Mouse (Mus musculus): Measurements from ENCODE around the gene Gatad2b.
A peak's percentile ranks its signal among the peaks of the same experiment; 100 is the strongest.
"Not testable (repeated sequence)": the region's sequence is repeated elsewhere in the genome, so short reads cannot be mapped to it uniquely, and the experiment has no call there.

Gatad2b gene

GRCm38 (mm10) chr3:90265932-90266741, 26.8 kb upstream of the Gatad2b start:
- peak; percentile 40 to 50 for DNase-seq

GRCm38 (mm10) chr3:90266901-90267775, 25.8 kb upstream of the Gatad2b start:
- no peak for DNase-seq

- DNase-seq: no peak
Observed at GRCm38 (mm10) chr3:90268190-90268589, 24.8 kb upstream of the Gatad2b start.

GRCm38 (mm10) chr3:90268971-90269370, 24.0 kb upstream of the Gatad2b start:
- DNase-seq: no peak

GRCm38 (mm10) chr3:90270784-90271183, 22.2 kb upstream of the Gatad2b start:
- DNase-seq: peak in 1 of 2 experiments; percentile 17

GRCm38 (mm10) chr3:90272170-90272569, 20.8 kb upstream of the Gatad2b start:
- no peak for DNase-seq

GRCm38 (mm10) chr3:90273855-90274254, 19.1 kb upstream of the Gatad2b start:
- no peak for DNase-seq

- DNase-seq: no peak
Observed at GRCm38 (mm10) chr3:90275286-90275685, 17.7 kb upstream of the Gatad2b start.

- DNase-seq: no peak
Observed at GRCm38 (mm10) chr3:90276858-90277257, 16.1 kb upstream of the Gatad2b start.

GRCm38 (mm10) chr3:90277793-90278192, 15.2 kb upstream of the Gatad2b start:
- DNase-seq: no peak

GRCm38 (mm10) chr3:90278211-90278610, 14.8 kb upstream of the Gatad2b start:
- no peak for DNase-seq

GRCm38 (mm10) chr3:90279216-90279615, 13.8 kb upstream of the Gatad2b start:
- no peak for DNase-seq

- no peak for DNase-seq
Observed at GRCm38 (mm10) chr3:90279743-90280142, 13.2 kb upstream of the Gatad2b start.

- DNase-seq: no peak
Observed at GRCm38 (mm10) chr3:90280708-90281107, 12.3 kb upstream of the Gatad2b start.

GRCm38 (mm10) chr3:90284150-90284549, 8.8 kb upstream of the Gatad2b start:
- no peak for DNase-seq

GRCm38 (mm10) chr3:90289403-90289802, 3.6 kb upstream of the Gatad2b start:
- not testable (repeated sequence) for DNase-seq

GRCm38 (mm10) chr3:90290602-90291001, 2.4 kb upstream of the Gatad2b start:
- DNase-seq: no peak

GRCm38 (mm10) chr3:90291982-90292344, 1.0 kb upstream of the Gatad2b start:
- no peak for DNase-seq

GRCm38 (mm10) chr3:90293352-90294063, 530 bp downstream of the Gatad2b start:
- peak in 1 of 2 experiments; percentile 74 for DNase-seq

GRCm38 (mm10) chr3:90294064-90294440, 1.1 kb downstream of the Gatad2b start:
- no peak for DNase-seq

- DNase-seq: no peak
Observed at GRCm38 (mm10) chr3:90294651-90295050, 1.7 kb downstream of the Gatad2b start.

- no peak for DNase-seq
Observed at GRCm38 (mm10) chr3:90305801-90306200, 12.8 kb downstream of the Gatad2b start.

GRCm38 (mm10) chr3:90309589-90309988, 16.6 kb downstream of the Gatad2b start:
- DNase-seq: no peak
